Mouse (Mus musculus): Measurements from ENCODE around the gene Cttnbp2nl. TPM values are rescaled to one million over a fixed set of nuclear protein-coding genes. Genes with fewer than 3 reads are reported as not detected.

Cttnbp2nl gene
- polyA plus RNA-seq (2017; shearing (Covaris generic)) = 0.40 TPM

DNA sequence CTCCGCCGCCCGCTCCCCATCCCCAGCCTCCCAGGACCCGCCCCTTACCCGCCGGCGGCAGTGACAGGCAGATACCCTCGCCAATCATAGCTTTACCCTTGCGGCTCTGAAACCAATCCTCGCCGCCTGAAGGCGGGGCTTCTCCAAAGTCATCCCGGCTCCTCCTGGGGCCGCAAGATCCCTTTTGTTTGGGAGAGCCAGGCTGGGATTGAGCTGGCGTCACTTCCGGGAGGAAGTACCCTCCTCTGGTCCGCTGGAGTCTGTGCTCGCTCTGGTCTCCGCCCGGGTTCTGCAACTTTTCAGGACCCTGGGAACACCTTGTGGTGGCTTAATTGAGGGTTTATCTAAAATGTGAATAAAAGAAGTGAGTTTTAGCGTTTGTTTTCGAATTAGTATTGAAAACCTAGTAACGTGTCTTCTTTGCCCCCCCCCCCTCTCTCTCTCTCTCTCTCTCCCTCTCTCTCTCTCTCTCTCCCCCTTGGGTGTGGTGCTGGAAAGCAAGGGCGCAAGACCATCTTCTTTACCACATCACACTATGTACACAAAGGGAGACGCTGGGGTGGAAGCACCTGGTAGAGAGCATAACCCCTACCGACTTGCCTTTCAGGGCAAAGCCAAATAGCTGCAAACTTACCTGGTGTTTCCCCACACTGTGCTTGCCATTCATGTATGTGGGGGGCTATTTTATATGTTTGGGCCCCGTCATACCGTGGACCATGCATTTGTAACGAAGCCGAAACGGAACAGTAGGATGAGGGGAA is at the start of gene Cttnbp2nl:
TSS of gene Cttnbp2nl (minus strand) at position 210 of the 761 bp plus-strand sequence.

GRCm38 (mm10) chr3:105066544-105066943 is 13.6 kb upstream of the Cttnbp2nl start, which contains the start of gene 4930564D02Rik:
4930564D02Rik (plus strand) TSS chr3:105066844.

GRCm38 (mm10) chr3:104961066-104962059 is 91.6 kb downstream of the Cttnbp2nl start, which contains the start of gene Wnt2b:
Wnt2b (minus strand) TSS chr3:104961921.

Other genes starting within 250 kb of the Cttnbp2nl start
- gene Mov10, start 234.6 kb downstream of the Cttnbp2nl start, polyA plus RNA-seq (2017; shearing (Covaris generic)) = 52.7 TPM
- gene St7l, start 189.1 kb downstream of the Cttnbp2nl start, polyA plus RNA-seq (2017; shearing (Covaris generic)) = 51.9 TPM
- 582 TPM for gene Capza1, start 188.6 kb downstream of the Cttnbp2nl start, polyA plus RNA-seq (2017; shearing (Covaris generic))
- gene Wnt2b, start 91.2 kb downstream of the Cttnbp2nl start, polyA plus RNA-seq (2017; shearing (Covaris generic)) = 0.23 TPM
- gene 4930564D02Rik, start 13.7 kb upstream of the Cttnbp2nl start, polyA plus RNA-seq (2017; shearing (Covaris generic)) = not detected